Mouse (Mus musculus) kidney, postnatal 10 days (tissue): ENCODE measurements around the gene Ero1lb.

Experiments used
- DNase-seq: peaks from one replicate; pipeline ENCODE4 v3.0.0; 2021; ENCODE audit warnings: mixed read lengths

Gene Ero1lb

DNA sequence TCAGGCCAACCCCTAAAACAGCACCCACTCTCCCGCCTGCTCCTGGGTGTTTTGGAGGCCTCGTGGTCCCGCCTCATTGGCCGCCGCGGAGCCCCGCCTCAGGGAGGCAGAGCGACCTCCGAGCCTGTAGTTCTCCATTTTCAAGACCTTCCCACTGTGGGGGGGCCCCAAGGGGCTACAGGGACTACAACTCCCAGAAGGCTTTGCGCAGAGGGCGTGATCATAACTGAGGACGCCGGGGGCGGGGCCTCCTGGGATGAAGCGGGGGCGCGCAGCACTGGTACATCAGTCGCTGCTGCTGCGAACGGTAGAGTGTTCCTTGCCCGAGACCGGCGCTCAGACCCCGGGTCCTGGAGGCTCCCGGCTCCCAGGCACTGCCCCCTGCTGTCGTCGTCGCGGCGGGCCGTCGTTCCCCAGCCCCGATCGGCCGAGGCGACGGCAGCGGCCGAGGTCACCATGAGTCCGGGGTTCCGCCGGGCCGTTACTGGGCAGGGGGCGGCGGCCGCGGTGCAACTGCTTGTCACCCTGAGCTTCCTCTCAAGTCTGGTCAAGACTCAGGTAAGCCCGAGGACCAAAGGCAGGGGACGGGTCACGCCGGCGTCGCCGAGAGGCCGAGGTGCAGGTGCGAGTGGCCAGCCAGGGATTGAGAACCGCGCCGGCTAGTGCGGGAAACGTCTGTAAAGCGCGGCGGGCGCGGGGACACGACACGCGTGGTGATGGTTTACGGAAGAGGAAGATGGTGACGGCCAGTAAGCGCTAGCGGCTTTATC lies at the start of gene Ero1lb:
Gene Ero1lb, plus strand, starts transcription at position 254 of the 770 bp plus-strand sequence.
- peak; percentile 99 for DNase-seq

DNA sequence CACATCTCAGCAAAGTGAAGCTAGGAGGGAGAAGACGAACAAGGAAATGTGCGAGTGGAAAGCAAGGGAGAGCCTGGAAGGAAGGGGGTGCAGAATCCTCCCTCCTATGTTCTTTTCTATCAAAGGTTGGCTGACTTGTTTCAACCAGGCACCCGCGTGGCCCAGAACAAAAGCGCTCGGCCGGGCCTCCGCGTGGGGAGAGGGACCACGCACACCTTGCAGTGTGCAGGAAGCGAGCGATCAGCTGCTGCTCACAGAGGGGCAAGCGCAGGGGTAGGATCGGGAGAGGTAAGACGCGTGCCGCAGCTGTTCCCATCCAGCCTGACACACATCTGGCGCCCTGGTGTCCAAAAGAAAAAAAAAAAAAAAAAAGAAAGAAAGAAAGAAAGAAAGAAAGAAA lies 46.3 kb upstream of the Ero1lb start:
- DNase-seq, result peak; percentile 13

DNA sequence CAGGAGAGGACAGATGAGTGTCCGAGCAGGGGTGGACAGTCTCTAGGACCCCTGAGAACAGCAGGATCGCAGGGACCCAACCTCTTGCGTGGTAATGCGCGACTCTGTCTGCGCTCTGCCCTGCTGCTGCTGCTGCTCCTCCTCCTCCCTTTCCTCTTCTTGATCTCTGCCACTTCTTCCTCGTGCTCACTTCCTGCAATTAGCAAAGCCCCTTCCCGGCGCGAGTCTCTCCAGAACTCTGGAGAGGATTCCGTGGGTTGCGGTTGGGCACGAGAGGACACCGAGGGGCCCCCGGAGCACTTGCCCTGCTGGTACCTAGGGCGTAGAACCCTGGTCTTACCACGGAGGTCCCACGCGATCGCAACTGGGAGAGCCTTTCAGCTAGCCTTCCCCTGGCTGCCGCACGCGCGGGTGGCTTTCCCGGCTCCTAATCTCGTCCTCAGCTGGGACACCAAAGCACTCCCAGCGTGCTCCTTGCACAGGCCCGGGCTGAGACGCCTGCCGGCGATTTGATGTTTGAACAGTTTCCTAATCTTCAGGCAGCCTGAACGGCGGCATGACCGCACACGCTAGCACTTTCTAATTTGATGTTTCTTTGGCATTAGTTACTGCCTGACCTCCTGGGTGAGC lies 45.6 kb upstream of the Ero1lb start, which contains the start of gene Edaradd:
Gene Edaradd, minus strand, starts transcription at position 484 of the 630 bp plus-strand sequence.
- DNase-seq, result peak; percentile 81

DNA sequence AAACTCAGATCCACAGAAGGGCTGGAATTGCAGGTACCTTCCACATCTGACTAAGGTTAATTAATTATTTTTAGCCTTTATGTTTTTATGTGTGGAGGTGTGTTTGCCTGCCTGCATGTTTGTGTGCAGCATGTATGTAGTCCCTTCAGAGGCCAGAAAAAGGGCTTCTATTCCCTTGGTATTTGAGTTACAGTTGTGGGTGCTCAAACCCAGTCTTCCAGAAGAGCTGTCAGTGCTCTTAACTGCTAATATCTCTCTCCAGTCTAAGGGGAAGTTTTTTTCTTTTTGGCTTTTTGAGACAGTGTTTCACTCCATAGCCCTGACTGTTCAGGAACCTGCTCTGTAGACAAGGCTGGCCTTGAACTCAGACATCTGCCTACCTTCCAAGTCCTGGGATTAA lies 43.3 kb upstream of the Ero1lb start:
- no peak for DNase-seq

DNA sequence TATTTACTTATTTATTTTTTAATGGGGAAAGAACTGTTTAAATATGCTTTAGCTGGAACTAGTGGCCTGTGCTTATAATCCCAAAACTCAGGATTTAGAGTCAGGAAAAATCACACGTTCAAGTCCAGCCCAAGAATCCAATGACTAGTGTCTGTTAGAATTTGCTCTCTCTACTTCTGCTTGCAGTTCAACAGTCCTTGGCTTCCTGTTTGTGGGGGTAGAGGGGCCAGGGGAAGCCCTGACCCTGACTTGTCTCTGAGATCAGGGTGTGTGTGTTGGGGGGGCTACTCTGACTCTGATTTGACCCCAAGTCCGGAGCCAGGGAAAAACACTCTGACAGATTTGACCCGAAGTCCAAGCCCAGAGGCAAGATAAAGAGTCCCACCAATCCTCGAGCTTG lies 40.0 kb upstream of the Ero1lb start:
- DNase-seq, result no peak

DNA sequence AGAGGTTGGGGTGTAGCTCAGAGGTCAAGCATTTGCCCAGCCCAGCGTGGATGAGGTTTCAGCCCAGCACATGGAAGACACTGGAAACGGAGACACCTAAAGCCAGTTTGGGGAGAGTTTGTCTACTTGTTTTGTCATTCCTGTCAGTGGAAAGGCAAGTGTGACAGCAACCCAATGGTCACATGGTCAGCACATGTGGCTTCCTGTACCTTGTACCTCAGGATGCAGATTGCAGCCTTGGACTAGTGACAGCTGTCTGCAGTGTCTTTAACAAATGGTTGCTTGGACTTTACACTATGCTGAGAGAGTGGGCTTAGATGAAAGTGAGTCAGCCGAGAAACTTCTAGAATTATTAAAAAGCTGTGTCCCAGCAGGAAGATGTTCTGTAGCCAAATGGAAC lies 31.0 kb upstream of the Ero1lb start:
- DNase-seq, result no peak

DNA sequence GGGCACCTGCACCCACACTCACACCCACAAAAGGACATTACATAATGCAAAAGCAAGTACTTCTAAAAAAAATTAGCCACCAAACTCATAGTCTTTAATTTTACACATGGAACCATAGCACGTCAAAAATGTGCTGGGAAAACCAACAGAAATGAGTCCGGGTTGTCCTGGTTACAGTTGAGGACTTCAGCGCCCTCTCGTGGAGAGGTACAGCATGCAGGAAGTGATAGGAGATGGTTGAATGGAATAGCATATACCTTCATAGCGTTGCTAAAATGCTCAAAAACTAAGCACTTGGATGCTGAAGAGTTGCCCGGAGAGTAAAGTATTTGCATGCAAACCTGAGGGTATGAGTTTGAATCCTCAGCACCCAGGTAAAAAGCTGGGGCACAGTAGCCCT lies 27.7 kb upstream of the Ero1lb start:
- peak; percentile 77 for DNase-seq

DNA sequence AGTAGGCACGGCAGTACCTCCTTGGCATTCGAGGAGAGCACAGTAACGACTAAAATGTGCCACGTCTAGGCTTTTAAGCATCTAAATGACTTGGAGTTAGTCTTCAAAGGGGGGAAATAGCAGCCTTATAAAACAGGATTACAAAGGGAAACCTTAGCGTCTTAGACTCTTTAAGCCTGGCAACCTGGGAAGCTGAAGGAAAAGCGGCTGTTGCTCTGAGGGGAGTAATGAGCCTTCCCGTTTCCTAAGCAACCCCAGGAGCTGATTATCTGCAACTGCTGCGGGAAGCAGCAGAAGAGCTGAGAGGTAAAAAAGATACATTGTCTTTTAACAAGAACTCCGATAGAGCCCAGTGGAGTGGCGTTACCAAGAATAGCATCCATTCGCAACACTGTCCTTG lies 26.0 kb upstream of the Ero1lb start:
- no peak for DNase-seq

DNA sequence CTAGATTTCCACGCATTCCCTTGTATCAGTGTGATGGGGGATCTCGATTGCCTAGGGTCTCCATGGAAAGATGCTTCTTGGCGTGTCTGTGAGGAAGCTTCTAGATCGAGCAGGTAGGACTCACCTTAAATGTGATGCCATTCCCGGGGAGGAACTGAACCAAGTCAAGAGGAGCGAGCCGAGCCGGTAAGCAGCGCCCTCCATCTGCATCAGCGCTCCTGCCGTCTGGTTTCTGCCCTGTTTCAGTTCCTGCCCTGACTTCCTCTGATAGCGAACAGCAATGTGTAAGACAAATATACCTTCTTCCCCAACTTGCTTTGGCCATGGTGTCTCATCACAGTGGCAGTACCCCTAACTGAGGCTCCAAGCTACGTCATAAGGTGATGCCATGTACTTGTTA lies 25.6 kb upstream of the Ero1lb start:
- no peak for DNase-seq

DNA sequence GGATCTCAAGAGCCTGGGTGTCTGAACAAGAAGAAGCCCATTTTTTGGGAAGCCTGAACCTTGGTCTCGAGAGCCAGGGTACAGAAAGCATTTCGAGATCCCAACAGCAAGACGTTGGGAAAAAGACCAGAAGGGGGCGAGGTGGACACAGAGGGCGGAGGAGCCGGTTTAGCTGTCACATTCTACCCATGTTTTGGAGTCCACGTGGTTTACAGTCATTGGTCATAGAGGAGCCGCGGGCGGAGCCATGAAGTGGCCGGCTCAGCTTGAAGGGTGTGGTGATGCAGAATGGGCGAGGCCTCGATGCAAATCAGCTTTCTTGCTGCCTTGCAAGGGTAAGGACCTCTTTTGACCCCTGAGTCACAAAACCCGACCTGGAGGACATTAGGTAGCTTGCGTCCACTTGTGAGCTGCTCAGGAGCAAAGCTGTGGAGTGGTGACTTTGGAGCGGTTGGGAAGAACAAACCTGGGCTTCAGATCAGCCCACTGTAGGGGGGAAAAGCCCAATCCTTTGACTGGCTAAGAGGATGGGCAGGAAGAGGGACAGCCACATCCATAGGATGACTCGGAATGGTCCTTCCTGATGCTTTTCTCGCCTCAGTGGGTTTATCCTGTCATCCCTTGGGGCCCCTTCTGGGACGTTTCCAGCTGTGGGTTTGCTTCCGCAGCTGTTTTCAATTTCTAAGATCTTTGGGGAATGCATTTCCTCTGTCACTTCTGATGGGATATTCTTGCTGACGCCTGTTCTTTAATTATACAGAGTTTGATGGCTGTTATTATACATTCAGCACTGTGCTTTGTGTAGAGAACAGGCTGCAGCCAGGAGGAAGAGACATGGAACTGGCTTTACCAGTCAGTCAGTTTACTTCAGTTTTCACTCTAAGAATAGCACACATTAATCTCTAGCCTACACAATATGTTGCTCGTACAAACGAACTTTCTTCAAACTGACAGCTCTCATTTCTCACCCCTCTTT lies 23.4 kb upstream of the Ero1lb start:
- DNase-seq, result peak; percentile 75

DNA sequence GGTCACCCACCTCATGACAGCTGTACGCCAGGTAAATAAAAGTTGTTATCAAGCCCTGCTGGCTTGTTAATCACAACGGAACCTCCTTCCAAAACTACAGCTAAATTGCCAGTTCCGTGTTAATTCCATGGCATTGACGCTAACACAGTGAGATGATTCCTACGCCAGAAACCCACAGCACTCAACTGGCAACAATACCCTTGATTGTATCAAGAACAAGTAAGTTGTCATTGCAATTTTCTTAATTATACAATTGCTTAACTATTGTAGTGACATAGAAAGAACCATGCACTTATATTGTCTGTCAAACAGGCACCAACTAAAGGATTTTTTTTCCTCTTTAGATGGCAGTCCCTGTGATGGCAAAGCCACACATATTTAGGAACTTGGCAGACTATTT lies 22.4 kb upstream of the Ero1lb start:
- no peak for DNase-seq

DNA sequence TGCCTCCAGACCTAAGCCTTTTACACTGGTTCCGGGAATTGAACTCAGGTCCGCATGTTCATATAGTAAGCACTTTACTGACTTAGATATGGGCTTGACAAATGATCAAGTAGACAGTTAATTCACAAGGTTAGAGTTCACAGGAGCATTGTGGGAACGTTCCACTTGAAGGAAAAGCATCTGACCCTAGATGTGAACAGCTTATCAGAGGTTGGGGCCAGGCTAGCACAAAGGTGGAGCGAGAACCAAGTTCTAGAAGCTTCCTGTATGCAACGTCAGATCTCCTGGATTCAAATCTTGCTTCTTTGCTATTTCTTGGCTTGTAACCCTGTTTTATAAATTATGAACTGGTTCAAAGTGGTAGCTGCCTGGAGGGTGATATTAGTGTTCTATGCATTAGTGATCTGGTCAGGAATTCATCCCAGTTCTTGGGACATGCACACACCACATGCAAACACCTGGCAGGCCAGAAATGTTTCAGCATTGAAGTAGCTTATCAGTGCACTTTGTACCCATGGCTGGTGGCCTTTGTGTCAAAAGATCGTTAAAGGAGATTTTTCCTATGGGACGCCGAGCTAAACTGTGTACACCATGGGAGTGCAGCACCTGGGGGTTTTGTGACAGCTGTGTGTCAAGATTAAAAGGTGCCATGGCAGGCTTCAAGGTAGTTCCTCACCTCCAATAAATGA lies 21.6 kb upstream of the Ero1lb start:
- DNase-seq, result no peak

DNA sequence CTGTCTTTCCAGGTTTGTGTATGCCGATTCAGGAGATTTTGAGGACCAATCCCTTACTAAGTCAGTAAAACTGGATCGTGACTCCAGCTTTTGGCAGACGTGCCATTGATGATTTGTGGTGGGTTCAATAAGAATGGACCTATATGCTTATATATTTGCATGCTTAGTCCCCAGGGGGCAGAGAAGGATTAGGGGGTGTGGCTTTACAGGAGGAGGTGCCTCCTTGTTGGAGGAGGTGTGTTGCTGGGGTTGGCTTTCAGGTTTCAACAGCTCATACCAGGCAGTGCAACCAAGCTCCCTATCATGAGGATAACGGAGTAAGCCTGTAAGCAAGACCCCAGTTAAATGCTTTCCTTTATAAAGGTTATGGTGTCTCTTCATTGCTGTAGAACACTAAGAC lies 11.5 kb upstream of the Ero1lb start:
- DNase-seq, result no peak

DNA sequence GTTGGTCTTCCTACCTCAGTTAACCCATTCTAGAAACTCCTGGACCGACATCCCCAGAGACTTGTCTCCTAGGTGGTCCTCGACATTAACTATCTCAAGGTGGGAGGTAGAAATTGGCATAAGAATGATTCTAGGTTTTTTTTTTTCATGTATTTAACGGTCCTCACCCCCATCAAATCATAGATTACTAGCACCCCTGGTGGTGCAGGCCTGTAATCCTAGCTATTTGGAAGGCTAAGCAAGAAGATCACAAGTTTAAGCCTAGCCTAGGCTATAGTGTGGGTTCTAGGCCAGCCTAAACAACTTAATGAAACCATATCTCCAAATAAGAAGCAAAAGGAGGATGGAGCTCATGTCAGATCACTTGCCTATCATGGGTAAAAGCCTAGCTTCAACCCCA lies 6.6 kb upstream of the Ero1lb start:
- no peak for DNase-seq

DNA sequence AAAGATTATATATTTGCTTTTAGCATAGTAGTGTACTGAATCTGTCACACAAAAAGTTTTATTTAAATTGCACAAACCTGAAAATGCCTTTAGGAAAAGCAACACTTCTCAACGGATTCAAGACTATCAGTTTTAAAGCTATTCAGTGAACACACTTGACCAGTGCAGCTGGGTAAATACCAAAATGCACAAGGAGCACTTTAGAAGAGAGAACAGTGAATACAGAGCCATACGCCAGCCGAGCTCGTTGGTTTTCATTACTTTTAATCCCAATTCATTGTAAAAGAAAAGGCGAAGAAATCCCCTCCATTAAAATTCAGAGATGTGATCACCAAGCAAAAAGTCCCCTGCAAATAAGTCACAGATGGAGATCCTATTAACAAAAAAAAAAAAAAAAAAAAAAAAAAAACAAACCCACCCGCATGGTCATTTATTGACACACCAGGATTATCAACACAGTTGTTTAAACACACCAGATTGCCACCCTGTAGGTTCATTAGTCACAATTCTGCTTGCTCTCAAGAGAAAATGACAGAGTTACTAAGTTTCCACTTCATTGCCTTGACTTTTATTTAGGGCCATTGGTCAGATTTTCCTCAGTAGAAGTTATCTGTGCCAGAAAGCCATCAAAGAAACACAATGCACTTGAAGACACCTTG lies 6.1 kb upstream of the Ero1lb start:
- DNase-seq, result no peak

DNA sequence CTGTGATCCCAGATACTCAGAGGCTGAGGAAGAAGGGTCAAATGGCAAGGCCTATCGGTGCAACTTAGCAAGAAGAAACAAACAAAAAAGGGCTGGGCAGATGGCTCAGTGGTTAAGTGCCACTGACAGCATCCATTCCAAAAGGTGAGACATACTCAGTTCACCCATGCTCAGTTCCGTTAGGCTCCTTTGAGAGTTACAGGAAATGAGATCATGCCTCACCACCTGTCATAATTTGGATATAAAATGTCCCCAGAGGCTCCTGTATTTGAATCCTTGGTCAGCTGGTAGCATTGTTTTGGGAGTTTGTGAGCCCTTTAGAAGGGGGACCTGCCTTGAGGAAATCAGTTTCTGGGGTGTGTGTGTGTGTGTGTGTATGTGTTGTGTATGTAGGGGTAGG lies 3.9 kb upstream of the Ero1lb start:
- no peak for DNase-seq

DNA sequence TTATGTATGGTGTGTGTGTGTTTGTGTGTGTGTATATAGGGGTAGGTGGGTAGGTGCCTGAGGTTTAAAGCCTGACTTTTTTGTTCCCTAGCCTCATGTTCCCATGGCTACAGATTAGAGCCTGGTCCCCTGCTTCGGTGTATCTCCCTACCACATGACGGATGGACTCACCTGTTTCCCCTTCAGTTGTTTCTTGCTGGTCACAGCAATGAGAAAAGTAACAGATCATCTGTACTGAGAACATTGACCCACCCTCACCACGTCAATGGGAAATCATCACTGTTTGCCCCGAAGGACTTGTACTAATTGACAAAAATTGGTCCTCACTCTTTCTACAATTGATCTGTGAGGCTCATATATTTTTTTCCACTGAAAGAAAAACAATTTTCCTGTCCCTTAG lies 3.4 kb upstream of the Ero1lb start:
- DNase-seq, result no peak

DNA sequence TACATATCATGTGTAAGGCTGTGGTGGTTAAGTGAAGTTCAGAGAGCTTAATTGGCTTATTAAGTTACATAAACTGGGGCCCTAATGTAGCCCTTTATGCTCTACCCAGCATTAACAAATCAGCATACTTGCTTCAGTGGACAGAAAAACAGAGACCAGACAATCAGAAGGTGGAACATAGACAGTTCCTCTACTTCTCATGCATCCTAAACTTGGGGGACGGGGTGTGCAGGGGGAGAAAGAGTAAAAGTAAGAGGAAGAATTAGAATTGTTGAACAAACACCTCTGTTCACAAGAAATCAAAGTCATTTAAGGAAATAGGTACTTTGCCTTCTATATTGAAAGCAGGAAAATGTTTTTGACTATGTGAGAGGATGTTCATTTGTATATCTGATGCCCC lies 2.3 kb downstream of the Ero1lb start:
- no peak for DNase-seq

DNA sequence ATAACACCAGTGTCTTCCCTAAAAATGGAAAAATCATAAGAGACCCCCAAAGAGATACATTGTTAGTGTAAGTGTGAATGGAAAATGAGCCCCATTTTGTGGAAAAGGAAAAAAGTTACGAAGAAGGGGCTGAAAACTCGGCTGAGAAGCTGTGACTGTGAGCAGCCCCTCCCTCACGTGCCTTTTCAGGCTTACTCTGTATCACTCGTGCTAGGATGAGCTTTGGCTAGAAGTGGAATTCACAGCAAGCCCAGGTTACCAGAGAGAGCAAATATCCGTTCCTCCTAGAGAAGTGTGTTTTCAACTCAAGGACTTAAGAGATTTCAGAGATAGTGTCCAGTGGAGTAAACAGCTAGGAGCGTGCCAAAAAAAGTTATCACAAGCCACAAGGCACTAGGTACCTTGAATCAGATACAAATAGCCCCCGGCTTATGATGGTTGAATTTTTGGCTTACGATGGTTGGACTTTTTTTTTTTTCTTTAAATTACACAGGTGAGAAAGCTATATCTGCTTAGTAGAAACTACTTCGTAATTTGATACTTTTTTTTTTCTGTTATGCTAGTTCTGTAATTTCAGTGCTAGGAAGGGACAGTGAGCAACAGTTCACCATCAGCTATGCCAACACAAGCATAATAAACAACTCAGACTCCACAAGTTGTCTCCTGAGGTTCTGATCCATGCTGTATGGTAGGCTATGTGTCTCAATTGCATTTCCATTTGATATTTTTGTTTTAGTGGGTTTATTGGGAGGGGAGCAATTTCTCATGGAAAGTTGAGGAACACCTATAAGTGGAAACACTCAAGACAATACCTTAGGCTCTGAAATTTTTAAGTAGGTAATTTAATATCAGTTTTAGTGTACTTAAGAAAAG lies 3.2 kb downstream of the Ero1lb start:
- no peak for DNase-seq

DNA sequence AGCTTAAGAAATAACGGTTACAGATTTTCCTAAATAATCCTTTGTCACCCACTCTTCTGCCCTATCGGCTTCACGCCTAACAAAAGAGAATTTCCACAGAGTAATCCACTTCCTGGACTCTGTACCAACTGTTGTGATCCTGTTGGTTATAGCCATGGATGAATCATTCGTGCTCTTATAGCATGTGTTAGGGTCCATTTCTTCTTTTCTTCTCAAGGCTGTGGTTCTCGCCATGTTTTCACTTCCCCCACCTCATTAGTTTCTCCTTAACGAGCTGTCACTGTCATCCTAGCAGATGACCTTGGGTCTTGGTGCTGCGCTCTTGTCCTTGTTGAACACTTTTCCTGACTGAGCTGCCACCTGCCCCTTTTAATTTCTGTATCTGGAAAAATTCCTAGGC lies 4.1 kb downstream of the Ero1lb start:
- no peak for DNase-seq

DNA sequence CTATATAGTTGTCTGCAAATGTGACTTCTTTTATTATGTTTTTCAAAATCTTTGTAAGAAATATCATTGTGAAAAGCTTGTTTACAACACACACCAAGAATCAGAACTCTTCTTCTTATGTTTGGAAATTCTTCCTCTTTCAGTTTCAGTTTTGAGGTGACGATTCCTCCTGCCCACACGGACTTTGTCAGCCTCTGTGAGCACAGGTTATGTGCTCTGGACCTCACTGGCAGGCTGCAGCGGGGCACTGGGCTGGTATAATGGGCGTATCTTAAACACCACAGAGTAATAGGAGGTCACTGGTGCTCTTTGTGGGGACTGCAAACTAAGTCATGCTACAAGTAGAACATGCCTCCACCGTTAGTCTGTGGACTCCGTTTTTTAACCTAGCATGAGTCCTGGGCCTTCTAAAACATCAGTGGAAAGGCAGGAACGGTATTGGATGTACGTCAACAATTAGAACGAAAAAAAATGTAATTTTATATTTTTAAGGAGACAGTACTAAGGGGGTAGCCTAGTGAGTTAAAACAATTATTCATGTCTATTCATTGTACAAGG lies 9.4 kb downstream of the Ero1lb start:
- DNase-seq, result no peak
